Mouse (Mus musculus): ENCODE measurements around the gene Hspb7.

Hspb7 gene

GRCm38 (mm10) chr4:141419398-141420191 lies 984 bp upstream of the Hspb7 start:
- no peak for DNase-seq (ENCODE audit: low read depth, low spot score)

DNA sequence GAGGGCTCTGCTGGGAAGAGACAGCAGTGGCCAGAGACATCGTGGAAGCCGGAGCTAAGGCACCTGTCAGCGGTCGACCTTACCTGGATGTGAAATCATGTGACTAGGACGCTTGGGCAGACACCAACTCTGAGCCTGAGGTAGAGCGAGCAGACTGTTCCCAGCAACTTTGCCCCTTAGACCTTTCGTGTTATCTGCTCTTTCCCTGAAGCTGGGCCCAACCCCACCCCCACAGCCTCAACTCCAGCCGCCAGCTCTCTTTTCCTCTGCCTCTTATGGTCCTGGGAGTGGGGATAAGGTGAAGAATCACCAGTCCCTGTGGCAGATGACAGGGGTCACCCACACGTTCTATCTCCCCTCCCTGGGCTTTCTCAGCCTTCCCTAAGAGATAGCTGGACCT lies 307 bp downstream of the Hspb7 start:
- DNase-seq (ENCODE audit: low read depth, low spot score), result no peak

DNA sequence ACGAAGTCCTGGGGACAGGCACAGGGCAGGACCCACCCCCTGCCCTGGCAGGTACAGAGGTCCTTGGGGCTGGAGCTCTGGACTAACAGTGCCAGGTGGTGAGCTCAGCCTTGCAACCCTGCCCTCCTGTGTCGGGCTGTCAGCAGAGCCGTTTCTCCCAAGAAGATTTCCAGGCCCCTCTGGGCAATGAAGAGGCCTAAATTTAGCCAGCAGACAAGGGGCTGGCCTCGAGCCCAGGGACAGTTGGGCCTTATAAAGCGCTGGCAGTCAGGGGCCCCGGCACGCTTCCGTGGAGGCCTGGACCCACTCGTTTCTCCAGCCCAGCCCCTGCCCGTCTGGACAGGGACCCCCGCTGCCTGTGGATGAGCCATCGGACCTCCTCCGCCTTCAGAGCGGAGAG lies 844 bp downstream of the Hspb7 start:
- no peak for DNase-seq (ENCODE audit: low read depth, low spot score)

GRCm38 (mm10) chr4:141422841-141423240 lies 2.3 kb downstream of the Hspb7 start:
- no peak for DNase-seq (ENCODE audit: low read depth, low spot score)

GRCm38 (mm10) chr4:141423288-141423687 lies 2.7 kb downstream of the Hspb7 start:
- DNase-seq (ENCODE audit: low read depth, low spot score), result no peak

GRCm38 (mm10) chr4:141423691-141424431 lies 3.3 kb downstream of the Hspb7 start:
- no peak for DNase-seq (ENCODE audit: low read depth, low spot score)

DNA sequence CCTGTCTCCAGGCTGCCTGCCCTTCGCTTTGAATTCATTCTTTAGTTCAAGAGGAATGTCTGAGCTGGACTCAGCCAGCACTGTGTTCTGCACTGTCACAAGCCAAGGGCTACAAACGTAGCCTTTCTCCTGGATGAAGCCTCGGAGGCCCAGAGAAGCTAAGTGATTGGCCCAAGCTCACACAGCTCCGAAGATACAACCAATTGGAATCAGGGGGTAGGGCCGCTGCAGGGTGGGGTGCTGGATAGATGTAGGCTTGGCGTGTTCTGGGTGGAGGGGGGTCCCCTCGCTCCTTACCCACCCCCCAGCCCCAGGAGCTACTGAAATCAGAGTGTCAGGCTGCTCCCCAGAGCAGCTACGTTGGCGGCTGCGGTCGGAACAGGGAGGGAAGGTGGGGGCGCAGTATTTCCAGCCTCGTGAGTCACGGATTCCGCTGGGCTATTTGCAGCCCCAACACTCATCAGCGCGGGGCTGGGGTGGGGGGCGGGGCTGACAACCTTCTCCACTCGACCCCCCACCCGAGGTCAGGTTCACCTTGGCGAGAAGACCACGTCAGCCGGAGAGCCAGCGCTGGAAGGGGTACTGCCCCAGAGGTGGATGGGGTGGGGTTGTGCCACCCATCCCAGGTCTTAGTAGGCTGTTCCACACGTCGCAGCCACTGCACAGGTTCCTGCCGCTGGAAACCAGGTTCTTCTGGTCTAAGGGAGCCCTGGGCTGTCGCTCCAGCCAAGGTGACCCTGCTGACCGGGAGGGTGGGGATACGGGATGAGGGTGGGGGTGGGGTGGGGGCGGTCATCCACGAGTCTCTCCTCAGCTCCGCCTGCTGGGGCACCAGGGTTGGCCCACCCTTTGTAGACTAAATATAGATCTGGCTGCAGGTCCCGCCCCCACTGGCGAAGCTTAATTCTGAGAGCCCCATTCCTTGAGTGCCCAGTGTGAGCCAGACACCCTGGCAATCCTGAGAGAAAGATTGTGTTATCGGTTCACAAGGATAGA lies 5.2 kb downstream of the Hspb7 start:
- peak; percentile 64 for DNase-seq (ENCODE audit: low read depth, low spot score)

DNA sequence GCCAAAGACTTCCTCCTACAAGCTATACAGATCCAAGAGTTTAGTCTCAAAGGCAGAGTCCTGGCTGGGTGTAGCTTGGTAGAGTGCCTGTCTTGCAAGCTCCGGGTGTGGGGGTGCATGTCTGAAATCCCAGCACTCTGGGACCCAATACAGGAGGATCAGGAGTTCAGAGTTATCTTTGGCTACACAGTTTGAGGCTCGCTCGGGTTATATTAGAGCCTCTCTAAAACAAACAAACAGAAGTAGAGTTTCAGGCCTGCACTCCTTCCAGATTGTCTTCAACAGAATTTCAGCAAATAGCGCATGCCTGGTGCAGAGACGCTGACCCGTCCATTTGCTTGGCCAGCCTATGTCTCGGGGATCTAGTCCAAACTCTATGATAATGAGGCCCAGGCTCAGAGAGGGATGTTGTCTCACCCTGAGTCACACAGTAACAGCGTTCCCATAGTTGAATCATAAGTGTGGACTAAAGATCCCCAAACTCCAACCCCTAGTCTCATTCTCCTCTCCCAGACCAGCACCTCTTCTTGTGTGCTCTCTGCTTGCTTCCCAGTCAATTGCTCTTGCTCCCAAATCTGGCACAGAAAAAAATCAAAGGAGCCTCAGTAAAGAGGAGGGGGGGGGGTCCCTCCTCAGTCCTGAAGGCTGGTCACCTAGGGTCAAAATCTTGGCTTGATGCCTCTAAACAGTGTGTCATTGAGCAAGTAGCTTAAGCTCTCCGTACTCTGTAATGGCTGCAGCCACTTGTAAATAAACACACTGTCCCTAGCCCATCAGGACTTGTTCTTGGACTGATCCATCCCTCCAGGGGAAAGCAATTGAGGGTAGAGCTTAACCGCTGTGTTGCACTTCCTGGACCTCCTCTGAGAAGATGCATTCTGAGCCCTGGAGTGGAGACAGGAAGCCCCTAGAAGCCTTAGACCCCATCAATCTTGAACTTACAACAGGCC lies 6.5 kb downstream of the Hspb7 start:
- DNase-seq (ENCODE audit: low read depth, low spot score), result no peak

- no peak for DNase-seq (ENCODE audit: low read depth, low spot score)
Observed at GRCm38 (mm10) chr4:141427921-141428320, 7.3 kb downstream of the Hspb7 start.

DNA sequence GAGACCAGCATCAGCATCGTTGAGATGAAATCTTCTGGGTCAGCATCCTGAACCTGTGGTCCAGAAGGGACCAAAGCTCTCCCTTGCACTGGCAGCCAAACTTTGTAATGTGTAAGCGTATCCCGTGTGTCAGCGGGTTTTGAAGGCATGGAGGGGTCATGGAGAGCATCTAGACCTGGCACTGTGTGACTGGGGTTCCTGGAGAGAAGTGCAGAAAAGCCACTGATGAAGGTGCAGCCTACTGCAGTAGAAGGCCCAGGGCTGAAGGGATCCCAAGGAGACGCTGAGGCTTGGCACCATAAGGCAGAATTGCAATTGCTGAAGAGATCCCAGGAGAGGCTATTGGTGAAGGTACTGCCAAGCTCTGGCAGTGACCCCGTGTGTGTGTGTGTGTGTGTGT lies 8.8 kb downstream of the Hspb7 start:
- no peak for DNase-seq (ENCODE audit: low read depth, low spot score)

DNA sequence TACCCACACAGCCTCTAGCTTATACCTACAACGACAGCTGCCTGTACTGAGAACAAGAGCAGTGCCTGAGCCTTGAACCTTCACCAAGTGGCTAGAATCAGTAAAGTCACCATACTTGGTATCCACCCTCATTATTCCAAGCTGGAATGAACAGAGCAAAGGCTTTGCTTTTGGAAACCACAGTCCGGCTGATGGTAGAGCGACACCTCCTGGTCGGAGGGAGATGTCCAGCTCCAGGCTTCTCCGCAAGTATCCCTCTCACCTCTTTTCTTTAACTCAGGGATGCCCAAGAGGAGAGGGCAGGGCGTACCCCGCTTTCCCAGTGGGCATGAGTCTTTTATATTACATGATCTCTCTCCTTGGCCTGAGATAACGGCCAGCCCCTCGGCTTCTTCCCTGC lies 9.3 kb downstream of the Hspb7 start:
- DNase-seq (ENCODE audit: low read depth, low spot score), result no peak

GRCm38 (mm10) chr4:141430997-141431396 lies 10.4 kb downstream of the Hspb7 start:
- DNase-seq (ENCODE audit: low read depth, low spot score), result no peak

DNA sequence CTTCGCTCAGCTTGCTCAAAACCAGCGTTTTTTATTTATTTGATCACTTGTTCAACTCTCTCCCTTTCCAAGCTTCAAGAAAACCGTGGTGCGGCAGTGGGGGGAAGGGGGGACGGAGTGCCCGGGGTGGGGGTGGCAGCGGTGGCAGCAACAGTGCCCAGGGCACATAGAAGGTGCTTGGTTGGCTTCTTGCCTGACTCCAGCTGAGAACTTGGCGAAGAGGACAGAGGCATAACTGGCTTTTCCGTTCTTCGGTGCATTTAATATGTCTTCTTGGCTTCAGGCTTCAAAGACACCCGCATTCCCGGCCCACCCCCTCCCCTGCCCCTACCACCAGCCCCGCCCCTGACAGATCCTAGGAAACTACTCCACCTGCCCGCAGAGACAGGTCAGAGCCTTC lies 12.1 kb downstream of the Hspb7 start:
- no peak for DNase-seq (ENCODE audit: low read depth, low spot score)

DNA sequence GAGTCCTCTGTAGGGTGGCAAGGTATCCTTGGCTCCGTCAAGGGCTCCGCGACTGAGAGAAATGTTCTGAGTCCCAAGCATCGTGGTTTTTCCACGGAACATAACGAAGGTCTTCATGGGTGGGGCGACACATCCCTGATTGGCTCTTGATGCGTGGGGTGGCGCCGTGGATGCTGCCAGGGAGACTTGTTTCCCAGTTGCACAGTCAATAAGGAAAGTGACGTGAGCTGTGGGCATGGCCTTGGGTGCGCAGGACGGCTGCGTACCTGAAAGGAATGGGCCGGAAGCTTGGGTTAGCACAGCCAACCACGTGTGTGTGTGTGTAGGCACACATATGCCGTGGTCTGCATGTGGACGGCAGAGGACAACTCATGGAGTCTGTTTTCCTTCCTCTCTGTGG lies 12.6 kb downstream of the Hspb7 start:
- no peak for DNase-seq (ENCODE audit: low read depth, low spot score)

DNA sequence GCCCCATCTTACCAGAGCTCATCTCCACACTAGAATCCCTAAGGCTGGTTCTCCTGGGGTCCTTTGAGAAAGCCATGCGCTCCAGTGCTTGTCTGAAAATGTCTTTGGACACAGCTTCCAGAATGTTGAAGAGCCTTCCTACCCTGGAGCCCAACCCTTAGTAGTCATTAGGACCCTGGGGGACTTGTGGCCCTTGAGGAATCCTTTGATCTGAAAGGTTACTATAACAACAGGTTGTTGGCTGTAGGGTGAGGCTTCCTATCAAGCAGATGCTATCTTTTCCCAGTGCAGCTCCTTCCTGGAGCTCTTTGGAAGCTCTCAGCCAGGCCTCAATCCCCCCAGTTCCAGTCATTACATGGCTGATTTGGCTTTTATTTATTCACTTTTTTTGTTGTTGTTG lies 15.4 kb downstream of the Hspb7 start, which contains the start of gene Srarp:
Gene Srarp, minus strand, starts transcription at position 132 of the 400 bp plus-strand sequence.
- no peak for DNase-seq (ENCODE audit: low read depth, low spot score)

- no peak for DNase-seq (ENCODE audit: low read depth, low spot score)
Observed at GRCm38 (mm10) chr4:141439083-141439803, 18.7 kb downstream of the Hspb7 start.

DNA sequence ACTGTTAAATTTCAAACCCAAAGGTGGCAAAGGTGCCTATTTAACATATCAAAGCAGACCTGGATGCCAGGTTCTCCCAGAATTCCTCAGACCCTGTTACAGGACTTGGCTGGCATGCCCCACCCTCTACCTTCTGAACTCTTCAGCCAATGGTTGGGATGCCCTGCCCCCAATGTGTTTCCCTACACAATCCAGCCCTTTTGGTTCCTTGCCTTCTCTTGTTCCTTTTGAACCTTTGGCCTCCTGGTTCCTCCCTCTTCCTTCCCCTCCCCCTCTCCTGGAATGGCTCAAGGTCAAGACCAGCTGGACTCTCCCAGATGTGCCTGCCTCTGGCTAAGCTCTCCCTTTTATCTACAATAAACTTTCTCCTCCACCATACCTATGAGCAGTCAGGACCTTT lies 20.3 kb downstream of the Hspb7 start:
- no peak for DNase-seq (ENCODE audit: low read depth, low spot score)

- no peak for DNase-seq (ENCODE audit: low read depth, low spot score)
Observed at GRCm38 (mm10) chr4:141443641-141444429, 23.3 kb downstream of the Hspb7 start.

Measured in brain, embryonic 18.5 days (tissue).